Mouse (Mus musculus): Measurements from ENCODE around the gene Apobec3. TPM values are rescaled to one million over a fixed set of nuclear protein-coding genes. Genes with fewer than 3 reads are reported as not detected.
A peak's percentile ranks its signal among the peaks of the same experiment; 100 is the strongest.

The Apobec3 gene
- total RNA-seq, 2 experiments from 2014 or later = 4.7 to 7.9 TPM

DNA sequence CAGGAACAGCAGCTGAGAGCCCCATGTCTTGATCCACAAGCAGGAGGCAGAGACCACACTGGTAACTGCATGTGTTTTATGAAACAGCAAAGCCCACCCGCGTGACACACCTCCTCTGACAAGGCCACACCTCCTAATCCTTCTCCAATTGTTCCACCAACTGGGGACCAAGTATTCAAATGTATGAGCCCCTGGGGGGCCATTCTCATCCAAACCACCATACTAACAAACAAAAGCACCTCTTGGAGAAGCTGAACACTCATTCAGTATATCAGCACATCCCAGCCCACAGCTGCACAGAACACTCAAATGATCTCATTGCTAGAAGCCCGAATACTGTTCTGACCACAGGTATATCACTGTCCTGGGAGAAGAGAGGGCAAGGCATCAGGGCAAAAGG lies 52.1 kb downstream of the Apobec3 start:
- intact Hi-C loops (cut with DNase I; ENCODE audit: low total_unique reads) = no loop called here
- no peak for DNase-seq

DNA sequence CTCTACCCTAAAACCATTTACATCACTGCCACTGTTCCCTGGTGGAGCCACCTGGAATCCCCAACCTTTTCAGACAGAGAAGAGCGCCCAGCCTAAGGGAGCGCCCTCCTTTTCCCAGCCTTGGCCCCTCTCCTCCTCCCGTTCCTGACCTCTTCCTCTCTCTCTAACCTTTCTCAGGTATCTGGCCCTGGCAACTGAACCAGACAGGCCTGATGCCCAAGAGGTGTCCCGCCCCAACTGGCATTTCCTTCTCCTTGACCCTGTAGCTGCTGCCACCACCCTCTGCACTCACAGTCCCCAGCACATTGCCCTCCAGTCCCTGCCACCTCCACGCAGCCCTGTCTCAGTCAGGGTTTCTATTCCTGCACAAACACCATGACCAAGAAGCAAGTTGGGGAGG lies 53.5 kb downstream of the Apobec3 start:
- no peak for DNase-seq
- intact Hi-C loops (cut with DNase I; ENCODE audit: low total_unique reads) = loop anchor here (5.0 kb wide), 1 partner anchor 117 kb away; no protein-coding TSS in a partner anchor

DNA sequence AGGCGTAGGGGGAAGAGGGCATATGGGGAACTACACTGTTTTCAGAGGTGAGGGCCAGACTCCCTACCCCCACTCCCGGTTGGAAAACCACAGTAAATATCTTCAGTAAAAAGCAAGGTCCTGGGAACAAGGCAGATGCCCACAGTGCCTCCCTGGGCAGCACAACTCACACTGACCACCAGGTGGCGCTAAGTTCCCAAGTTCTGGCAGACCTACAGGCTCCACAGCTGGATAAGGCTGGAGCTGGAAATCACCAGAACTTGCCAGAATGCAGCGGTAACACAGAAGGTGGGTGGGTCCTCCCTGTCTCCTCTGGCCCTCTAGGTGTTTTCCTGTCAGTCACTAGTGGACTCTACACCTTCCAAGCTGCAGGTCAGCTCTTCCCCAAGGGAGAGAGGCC lies 54.6 kb downstream of the Apobec3 start:
- DNase-seq = peak; percentile 87
- intact Hi-C loops (cut with DNase I; ENCODE audit: low total_unique reads) = loop anchor here (2.0 to 5.0 kb wide), 2 partner anchors 116 to 131 kb away; no protein-coding TSS in a partner anchor

DNA sequence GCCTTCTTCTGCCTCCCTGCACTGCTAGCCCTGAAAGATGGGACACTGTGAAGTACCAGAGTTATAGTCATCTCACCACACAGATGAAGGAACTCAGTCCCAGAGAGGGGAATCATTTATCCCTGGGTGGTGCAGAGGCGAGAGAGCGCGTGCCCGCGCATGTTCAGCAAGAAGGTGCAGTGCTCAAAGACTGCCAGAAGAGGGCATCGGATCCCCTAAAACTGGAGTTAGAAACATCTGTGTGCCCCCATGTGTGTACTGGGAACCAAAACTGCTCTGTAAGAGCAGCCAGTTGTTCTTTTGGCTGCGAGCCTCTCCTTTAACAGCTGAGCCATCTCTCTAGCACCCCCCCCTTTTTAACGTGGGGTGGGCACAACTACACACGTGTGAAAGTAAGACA lies 55.3 kb downstream of the Apobec3 start:
- no peak for DNase-seq
- intact Hi-C loops (cut with DNase I; ENCODE audit: low total_unique reads) = loop anchor here (2.0 to 5.0 kb wide), 2 partner anchors 116 to 130 kb away; no protein-coding TSS in a partner anchor

DNA sequence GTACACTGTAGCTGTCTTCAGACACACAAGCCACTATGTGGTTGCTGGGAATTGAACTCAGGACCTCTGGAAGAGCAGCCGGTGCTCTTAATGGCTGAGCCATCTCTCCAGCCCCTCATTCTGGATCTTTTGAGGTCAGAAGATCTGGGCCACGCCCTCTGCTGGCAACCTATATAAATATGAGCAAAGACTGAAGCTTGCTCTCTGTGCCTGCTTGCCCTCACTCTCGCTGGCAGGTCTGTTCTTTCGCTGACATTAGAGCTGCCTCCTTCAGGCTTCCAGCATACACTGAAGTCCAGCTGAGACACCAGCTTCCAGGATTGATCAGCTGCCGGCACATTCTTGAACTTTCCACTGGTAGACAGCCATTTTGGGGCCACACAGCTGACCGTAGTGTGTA lies 56.2 kb downstream of the Apobec3 start:
- DNase-seq = peak; percentile 29
- intact Hi-C loops (cut with DNase I; ENCODE audit: low total_unique reads) = loop anchor here (2.0 to 5.0 kb wide), 2 partner anchors 115 to 129 kb away; no protein-coding TSS in a partner anchor

DNA sequence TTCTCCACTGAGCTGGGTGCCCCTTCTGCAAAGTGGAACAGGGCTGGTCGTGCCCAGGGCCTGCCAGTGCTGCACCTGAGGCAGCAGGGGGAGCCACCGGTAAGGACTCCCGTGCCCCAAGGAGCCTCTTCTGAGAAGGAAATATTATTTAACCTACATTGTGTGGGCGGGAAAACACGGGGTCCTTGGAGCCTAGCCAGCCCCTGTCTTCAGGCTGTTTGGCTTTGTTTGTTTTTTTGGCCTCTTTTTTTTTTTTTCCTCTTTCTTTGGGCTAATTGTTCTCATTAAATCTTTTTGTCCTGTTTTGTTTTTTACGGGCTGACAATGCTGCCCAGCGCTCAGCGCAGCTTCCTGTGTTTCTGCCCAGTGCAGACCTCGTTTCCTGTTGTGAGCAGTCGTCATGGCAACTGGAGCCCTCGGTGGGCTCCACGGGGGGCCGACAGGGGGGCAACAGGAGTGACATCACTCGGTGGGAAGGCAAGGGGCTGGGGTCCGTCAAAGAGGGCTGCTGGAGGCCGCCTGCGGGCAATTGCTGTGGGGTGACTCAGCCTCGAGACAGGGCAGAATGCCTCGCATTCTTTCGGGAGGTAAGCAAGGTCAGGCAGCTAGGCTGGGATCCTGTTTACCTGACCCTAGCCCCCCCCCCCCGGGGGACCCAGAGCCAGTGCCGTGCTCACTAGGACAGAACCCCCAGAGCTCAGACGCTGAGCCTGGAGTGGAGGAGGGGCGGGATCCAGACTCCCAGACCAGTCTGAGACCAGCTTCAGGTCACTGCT lies 59.0 kb downstream of the Apobec3 start:
- intact Hi-C loops (cut with DNase I; ENCODE audit: low total_unique reads) = no loop called here
- peak; percentile 62 for DNase-seq

DNA sequence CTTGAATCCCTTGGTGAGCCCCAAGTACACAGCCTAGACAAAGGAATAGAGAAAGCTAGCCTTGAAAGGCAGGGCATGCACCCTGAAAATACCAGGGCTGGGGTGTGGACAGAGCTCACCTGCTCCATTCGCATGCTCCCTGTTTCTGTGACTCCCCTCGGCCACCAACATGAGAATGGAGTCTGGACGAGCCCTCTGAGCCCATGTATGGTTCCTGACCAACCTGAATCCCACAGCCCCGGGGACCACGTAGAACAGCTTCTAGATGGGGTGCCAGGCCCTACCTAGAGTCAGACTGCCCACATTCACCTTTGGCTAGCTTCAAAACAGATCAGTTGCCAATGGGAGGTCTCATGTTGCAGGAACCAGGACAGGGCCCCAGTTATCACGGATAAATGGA lies 59.8 kb downstream of the Apobec3 start:
- intact Hi-C loops (cut with DNase I; ENCODE audit: low total_unique reads) = no loop called here
- DNase-seq = no peak

DNA sequence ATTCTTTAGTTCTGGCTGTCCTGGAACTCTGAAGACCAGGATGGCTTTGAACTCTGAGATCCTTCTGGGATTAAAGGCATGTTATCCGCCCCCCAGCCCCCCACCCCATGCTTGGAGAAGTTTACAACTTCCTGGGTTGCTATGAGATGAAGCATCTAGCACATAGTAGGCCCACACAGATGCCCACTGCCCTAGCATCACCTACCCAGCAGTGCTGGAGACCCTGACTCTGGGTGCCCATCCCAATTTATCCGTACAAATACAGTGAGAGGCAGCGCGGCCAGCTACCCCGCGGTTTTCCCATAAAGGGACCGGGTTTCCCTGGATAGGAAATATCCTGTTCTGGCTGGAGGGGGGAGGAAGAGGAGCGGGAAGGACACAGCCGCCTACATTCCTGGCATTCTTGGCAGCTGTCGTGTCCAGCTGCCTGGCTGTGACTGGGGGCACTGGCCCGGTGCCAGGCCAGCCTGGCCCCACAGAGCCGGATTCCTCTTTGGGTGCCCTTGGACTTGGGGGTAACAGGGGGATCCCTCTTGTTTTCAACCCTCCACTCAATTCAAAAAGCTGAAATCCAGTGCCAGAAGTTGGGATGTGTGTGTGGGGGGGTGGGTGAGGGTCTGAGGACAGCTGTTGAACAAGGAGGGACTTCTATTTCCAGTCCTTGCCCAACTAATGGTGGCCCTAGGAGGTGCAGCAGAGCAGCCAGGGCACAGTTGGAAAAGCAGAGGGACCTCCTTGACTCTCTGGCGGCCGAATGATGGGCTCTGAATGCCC lies 60.5 kb downstream of the Apobec3 start:
- DNase-seq = peak; percentile 43
- intact Hi-C loops (cut with DNase I; ENCODE audit: low total_unique reads) = no loop called here

DNA sequence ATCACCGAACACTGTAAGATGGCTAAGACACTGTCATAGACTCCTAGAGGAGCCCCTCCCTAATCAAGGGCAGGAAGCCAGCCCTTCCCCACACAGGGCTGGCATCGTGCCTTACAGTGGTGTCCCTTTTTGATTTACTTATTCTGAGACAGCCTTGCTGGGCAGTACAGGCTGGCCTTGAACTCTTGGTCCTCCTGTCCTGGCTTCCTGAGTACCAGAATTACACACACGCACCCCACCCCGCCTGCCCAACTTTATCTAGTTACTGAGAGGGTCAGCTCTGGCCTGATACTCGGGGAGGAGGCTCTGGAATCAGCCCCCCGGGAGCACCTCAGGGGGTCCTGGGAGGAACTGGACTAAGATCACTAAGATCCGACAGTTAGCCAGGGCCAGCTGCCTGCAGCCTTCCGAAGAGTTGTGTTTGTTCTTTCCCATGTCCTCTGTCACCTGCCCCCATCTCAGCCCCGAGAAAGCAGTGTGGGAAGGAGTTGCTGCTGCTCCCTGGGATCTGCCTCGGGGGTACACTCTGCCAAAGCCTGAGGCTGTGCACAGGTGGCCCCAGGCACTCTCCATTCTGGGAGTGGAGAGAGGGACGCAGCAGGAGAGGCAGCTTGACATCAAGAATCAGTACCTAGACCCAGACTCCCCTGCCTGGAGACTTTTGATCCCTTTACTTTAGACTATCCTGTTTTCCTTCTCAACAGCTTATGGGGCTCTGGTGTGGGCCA lies 61.2 kb downstream of the Apobec3 start:
- no peak for DNase-seq
- intact Hi-C loops (cut with DNase I; ENCODE audit: low total_unique reads) = no loop called here

DNA sequence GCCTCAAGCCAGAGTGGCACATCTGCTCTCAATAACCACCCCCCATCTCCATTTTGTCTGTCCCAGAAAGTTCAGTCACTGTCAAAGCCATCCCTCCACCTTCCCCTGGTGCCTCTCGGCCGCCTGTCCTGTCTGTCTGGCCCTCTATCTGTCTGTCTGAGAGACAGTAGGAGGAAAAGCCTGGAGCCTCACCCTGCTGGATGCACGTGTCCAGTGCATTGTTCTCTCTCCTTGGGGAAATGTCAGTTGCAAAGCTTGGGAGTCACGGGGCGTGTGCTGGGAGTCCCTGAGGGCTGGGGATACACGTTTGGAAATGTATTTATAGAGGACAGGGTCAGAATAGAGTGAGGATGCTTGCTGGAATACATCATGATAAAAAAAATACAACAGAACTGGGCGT lies 62.0 kb downstream of the Apobec3 start:
- intact Hi-C loops (cut with DNase I; ENCODE audit: low total_unique reads) = no loop called here
- no peak for DNase-seq

DNA sequence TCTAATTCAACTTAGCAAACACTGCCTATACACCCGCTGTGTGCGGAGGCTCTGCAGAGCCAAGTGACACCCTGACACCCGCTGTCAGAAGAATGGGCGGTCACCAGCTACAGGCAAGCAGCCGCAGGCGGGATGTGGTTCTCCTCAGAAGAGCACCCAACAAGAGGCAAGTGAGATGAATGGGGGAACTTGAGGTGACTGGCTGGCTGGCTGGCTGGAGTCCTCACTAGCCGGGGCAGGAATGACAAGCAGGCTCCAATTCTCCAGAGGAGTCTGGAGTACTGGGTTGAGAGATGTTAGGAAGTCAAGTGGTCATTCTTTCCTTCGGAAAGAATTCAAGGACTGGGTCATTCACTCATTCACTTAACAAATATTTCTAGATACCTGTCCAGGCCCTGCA lies 65.1 kb downstream of the Apobec3 start:
- intact Hi-C loops (cut with DNase I; ENCODE audit: low total_unique reads) = loop anchor here (5.0 kb wide), 1 partner anchor 41 kb away; no protein-coding TSS in a partner anchor
- DNase-seq = no peak

DNA sequence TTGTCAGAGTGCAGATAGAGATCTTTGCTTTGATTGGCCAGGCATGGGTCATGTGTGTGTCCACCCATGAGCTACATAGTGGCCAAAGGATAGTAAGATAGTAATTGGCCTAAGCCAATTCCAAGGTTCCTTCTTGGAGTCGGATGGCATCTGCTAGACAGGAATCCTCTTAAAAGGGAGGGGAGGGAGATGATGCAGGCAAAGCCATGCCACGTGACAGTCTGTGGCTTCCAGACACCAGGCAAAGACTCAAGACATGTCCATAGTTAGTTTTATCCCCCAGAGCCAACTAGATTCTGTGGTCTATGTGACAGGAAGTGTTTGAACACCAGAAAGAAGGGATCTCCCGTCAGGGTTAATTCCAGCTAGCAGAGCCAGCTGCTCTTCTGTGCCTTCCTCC lies 67.0 kb downstream of the Apobec3 start:
- intact Hi-C loops (cut with DNase I; ENCODE audit: low total_unique reads) = loop anchor here (5.0 kb wide), 1 partner anchor 39 kb away; no protein-coding TSS in a partner anchor
- DNase-seq = no peak

DNA sequence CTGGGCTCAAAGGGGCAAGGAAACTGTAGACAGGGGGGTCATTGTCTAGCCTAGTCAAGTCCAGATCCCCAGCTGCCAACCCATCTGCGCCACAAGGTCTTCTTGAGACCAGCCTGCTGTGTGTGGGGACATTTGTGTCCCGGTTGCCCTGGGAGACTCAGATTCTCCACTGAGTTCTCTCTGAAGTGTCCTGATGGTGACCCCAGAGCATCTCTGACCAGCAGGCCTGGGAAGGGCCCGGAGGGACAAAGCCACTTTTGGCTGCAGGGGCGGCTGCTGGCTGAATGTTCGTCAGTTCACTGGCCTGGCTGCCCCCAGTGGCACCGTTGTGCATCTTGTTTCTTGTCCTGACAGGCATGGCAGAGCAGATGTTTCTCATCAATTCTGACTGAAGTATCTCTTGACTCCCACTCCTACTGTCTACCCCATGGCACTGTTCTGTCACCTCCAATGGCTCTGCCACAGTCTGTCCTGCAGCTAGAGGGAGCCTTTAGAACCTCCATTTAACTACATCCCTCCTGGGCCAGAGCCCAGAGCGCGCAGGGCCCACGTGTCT lies 70.0 kb downstream of the Apobec3 start:
- DNase-seq = peak; percentile 68
- intact Hi-C loops (cut with DNase I; ENCODE audit: low total_unique reads) = no loop called here

DNA sequence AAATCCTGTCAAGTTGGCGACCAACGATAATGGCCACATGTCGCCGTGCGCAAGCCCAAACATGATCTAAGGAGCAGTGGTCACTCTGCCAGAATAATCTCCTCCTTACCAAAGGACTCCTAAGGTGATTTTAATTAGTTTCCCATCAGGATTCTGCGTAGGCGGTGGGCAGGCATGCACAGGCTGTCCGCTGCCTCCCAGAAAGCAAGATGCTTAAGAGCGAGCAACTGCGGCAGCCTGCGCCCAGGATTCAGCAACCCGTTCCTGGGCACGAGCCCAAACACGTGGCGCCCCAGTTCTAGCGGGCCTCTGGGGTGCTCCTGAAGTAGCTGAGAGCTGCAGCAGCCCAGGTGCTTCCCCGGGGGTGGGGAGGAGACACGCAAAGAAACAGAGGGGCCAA lies 71.2 kb downstream of the Apobec3 start:
- intact Hi-C loops (cut with DNase I; ENCODE audit: low total_unique reads) = no loop called here
- DNase-seq = no peak

DNA sequence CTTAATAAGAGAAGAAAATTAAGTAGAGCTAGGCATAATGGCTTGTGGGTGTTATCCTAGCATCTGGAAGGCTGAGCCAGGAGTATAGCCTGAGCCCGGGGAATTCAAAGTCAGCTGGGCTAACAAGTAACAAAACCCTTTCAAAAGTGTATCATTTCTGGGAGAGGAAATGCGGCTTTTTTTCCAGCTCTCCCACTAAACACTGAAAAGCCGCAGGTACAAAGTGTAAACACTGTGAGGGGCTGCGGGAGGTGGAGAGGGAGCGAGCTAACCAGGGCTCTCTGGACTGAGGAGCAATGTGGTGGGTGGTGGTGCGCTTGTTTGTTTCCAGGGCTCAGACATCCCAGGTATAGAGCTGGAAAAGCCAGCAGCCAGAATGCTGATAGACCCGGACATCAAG lies 72.9 kb downstream of the Apobec3 start:
- no peak for DNase-seq

More for the DNA sequence above, 72.9 kb downstream of the Apobec3 start:
- intact Hi-C loops (cut with DNase I; ENCODE audit: low total_unique reads) = no loop called here

Other genes starting within 250 kb of the Apobec3 start
- gene Fam227a, start 232.7 kb upstream of the Apobec3 start, total RNA-seq (2021) = 1 to 10 TPM in 1 of 2 experiments, under 1 TPM in 1; 0.53 to 1.4 TPM
- gene Cby1, start 232.5 kb upstream of the Apobec3 start, total RNA-seq (2021) = 10 to 100 TPM; 17.2 to 18.0 TPM
- 10 to 100 TPM; 78.3 to 80.4 TPM for gene Tomm22, start 220.8 kb upstream of the Apobec3 start, total RNA-seq (2021)
- gene Josd1, start 203.7 kb upstream of the Apobec3 start, total RNA-seq (2021) = 10 to 100 TPM in 1 of 2 experiments, 1 to 10 TPM in 1; 9.8 to 11.1 TPM
- gene Gtpbp1, start 200.8 kb upstream of the Apobec3 start, total RNA-seq (2021) = 10 to 100 TPM; 17.7 to 18.0 TPM
- gene Sun2, start 149.1 kb upstream of the Apobec3 start, total RNA-seq (2021) = 10 to 100 TPM; 62.3 to 81.4 TPM
- 1 to 10 TPM; 7.4 to 7.6 TPM for gene Dnal4, start 113.8 kb upstream of the Apobec3 start, total RNA-seq (2021)
- gene Nptxr, start 86.9 kb upstream of the Apobec3 start, total RNA-seq (2021) = 1 to 10 TPM; 1.9 to 2.6 TPM
- gene Npcd, start 57.4 kb upstream of the Apobec3 start, total RNA-seq (2021) = under 1 TPM; 0.47 to 0.55 TPM
- gene Cbx6, start 57.0 kb upstream of the Apobec3 start, total RNA-seq (2021) = 10 to 100 TPM; 21.2 to 23.5 TPM
- 1 to 10 TPM; 3.7 to 4.5 TPM for gene Cbx7, start 79.5 kb downstream of the Apobec3 start, total RNA-seq (2021)
- 10 to 100 TPM; 25.2 to 38.5 TPM for gene Pdgfb, start 123.3 kb downstream of the Apobec3 start, total RNA-seq (2021)
- gene Syngr1, start 199.7 kb downstream of the Apobec3 start, total RNA-seq (2021) = 10 to 100 TPM; 16.6 to 20.1 TPM
- gene Rpl3, start 200.2 kb downstream of the Apobec3 start, total RNA-seq (2021) = 100 to 1,000 TPM; 129 to 167 TPM
- 10 to 100 TPM; 13.1 to 15.1 TPM for gene Tab1, start 241.5 kb downstream of the Apobec3 start, total RNA-seq (2021)